Mouse (Mus musculus) embryonic fibroblast, embryonic 13.5 days (primary cell): Measurements from ENCODE around the gene Xpot.

ENCODE experiments used
- CTCF ChIP-seq: IDR thresholded peaks from 2 replicates; pipeline ENCODE4 v1.5.1; 2011; ENCODE audit warnings: mild to moderate bottlenecking, control low read depth, low read length, moderate library complexity, borderline replicate concordance; ENCODE audit not compliant: insufficient read depth
- POLR2A ChIP-seq: IDR thresholded peaks from 2 replicates; pipeline ENCODE4 v1.6.1; 2011; ENCODE audit warnings: low read depth, mild to moderate bottlenecking, control low read depth, low read length, moderate library complexity

- TF ChIP-seq CTCF (no peak), POLR2A (no peak)
Observed at GRCm38 (mm10) chr10:121568026-121568425, 58.1 kb downstream of the Xpot start.
